Mouse (Mus musculus): Measurements from ENCODE around the gene Zfp207. TPM values are rescaled to one million over a fixed set of nuclear protein-coding genes. Genes with fewer than 3 reads are reported as not detected.
A peak's percentile ranks its signal among the peaks of the same experiment; 100 is the strongest.
"Not testable (repeated sequence)": the region's sequence is repeated elsewhere in the genome, so short reads cannot be mapped to it uniquely, and the experiment has no call there.

Gene Zfp207
- polyA plus RNA-seq (2016; fragmentation: Nextera tagmentation; extraction: Ambion mirVana), result 143 TPM in 2 replicates

GRCm38 (mm10) chr11:80383019-80383625 lies at the start of gene Zfp207:
TSS of gene Zfp207 (plus strand) at chr11:80383279.
- peak within 1 kb of the TSS; percentile 96 for H3K4me3 ChIP-seq
- H3K27ac ChIP-seq, result peak within 1 kb of the TSS; percentile 96
- peak; percentile 89 for ATAC-seq
- H3K4me1 ChIP-seq, result peaks cover 49% of the 10 kb centered on the region
- H3K27me3 ChIP-seq (replicated peaks), result no peaks in the 10 kb centered on the region; the same call in 1 of the 2 replicates
- under 1% methylated on average over 33 of the region's 33 CpGs for WGBS (ENCODE audit: insufficient replicate concordance)
- H3K9me3 ChIP-seq (replicated peaks), result no peaks in the 10 kb centered on the region
- H3K9ac ChIP-seq, result peak within 1 kb of the TSS; percentile 98
- H3K4me2 ChIP-seq, result peak within 1 kb of the TSS; percentile 89
- H3K36me3 ChIP-seq, result peaks cover 39% of the 10 kb centered on the region

GRCm38 (mm10) chr11:80335609-80336350 lies 47.3 kb upstream of the Zfp207 start:
- Histone ChIP-seq H3K4me3 (no peak overlapping the region), H3K27me3 (replicated peaks) (peaks cover 42% of the 10 kb centered on the region), H3K27ac (no peak overlapping the region), H3K4me2 (no peak overlapping the region), H3K9me3 (replicated peaks) (no peaks in the 10 kb centered on the region), H3K4me1 (no peaks in the 10 kb centered on the region), H3K36me3 (no peaks in the 10 kb centered on the region), H3K9ac (no peak overlapping the region)
- ATAC-seq, result no peak
- WGBS (ENCODE audit: insufficient replicate concordance), result 7% methylated on average over 7 of the region's 7 CpGs

GRCm38 (mm10) chr11:80336351-80336730 lies 46.7 kb upstream of the Zfp207 start:
- no peak overlapping the region for H3K4me3 ChIP-seq
- no peaks in the 10 kb centered on the region for H3K36me3 ChIP-seq
- WGBS (ENCODE audit: insufficient replicate concordance), result 24% methylated on average over 6 of the region's 6 CpGs
- H3K4me2 ChIP-seq, result no peak overlapping the region
- H3K9me3 ChIP-seq (replicated peaks), result no peaks in the 10 kb centered on the region
- H3K27me3 ChIP-seq (replicated peaks), result peaks cover 42% of the 10 kb centered on the region
- no peak overlapping the region for H3K27ac ChIP-seq
- no peaks in the 10 kb centered on the region for H3K4me1 ChIP-seq
- ATAC-seq, result no peak
- H3K9ac ChIP-seq, result no peak overlapping the region

- Histone ChIP-seq H3K4me3 (no peak overlapping the region), H3K9ac (no peak overlapping the region), H3K27ac (no peak overlapping the region), H3K9me3 (replicated peaks) (no peaks in the 10 kb centered on the region), H3K27me3 (replicated peaks) (0 out of 2 replicates have a peak, but pooled peaks cover 6% of the 10 kb centered on the region), H3K4me1 (no peaks in the 10 kb centered on the region), H3K36me3 (no peaks in the 10 kb centered on the region), H3K4me2 (no peak overlapping the region)
- WGBS (ENCODE audit: insufficient replicate concordance), result 35% methylated on average over 2 of the region's 2 CpGs
- no peak for ATAC-seq
Measured at GRCm38 (mm10) chr11:80342482-80342881, 40.6 kb upstream of the Zfp207 start.

- no peak for ATAC-seq
- Histone ChIP-seq H3K4me3 (no peak overlapping the region), H3K36me3 (no peaks in the 10 kb centered on the region), H3K9ac (no peak overlapping the region), H3K27ac (no peak overlapping the region), H3K9me3 (replicated peaks) (no peaks in the 10 kb centered on the region), H3K27me3 (replicated peaks) (peaks cover 12% of the 10 kb centered on the region; the same call in 1 of the 2 replicates), H3K4me2 (no peak overlapping the region), H3K4me1 (no peaks in the 10 kb centered on the region)
- 71% methylated on average over 5 of the region's 5 CpGs for WGBS (ENCODE audit: insufficient replicate concordance)
Measured at GRCm38 (mm10) chr11:80351832-80352430, 31.1 kb upstream of the Zfp207 start.

- no peak overlapping the region for H3K4me2 ChIP-seq
- no peaks in the 10 kb centered on the region for H3K4me1 ChIP-seq
- H3K9me3 ChIP-seq (replicated peaks), result no peaks in the 10 kb centered on the region
- 0 out of 2 replicates have a peak, but pooled peaks cover 9% of the 10 kb centered on the region for H3K36me3 ChIP-seq
- no peak overlapping the region for H3K4me3 ChIP-seq
- no peak overlapping the region for H3K27ac ChIP-seq
- 39% methylated on average over 4 of the region's 4 CpGs for WGBS (ENCODE audit: insufficient replicate concordance)
- ATAC-seq, result no peak
- H3K27me3 ChIP-seq (replicated peaks), result peaks cover 12% of the 10 kb centered on the region; the same call in 1 of the 2 replicates
- no peak overlapping the region for H3K9ac ChIP-seq
Measured at GRCm38 (mm10) chr11:80354832-80355231, 28.2 kb upstream of the Zfp207 start.

- ATAC-seq, result no peak
- H3K27me3 ChIP-seq (replicated peaks), result no peaks in the 10 kb centered on the region
- no peaks in the 10 kb centered on the region for H3K9me3 ChIP-seq (replicated peaks)
- H3K4me3 ChIP-seq, result no peak overlapping the region
- WGBS (ENCODE audit: insufficient replicate concordance), result 78% methylated on average over 1 of the region's 1 CpGs
- no peak overlapping the region for H3K4me2 ChIP-seq
- H3K27ac ChIP-seq, result no peak overlapping the region
- no peaks in the 10 kb centered on the region for H3K4me1 ChIP-seq
- H3K9ac ChIP-seq, result no peak overlapping the region
- H3K36me3 ChIP-seq, result peaks cover 81% of the 10 kb centered on the region
Measured at GRCm38 (mm10) chr11:80368949-80369348, 14.1 kb upstream of the Zfp207 start.

- H3K4me2 ChIP-seq, result peak overlapping the region; percentile 88
Measured at GRCm38 (mm10) chr11:80376651-80377050, 6.4 kb upstream of the Zfp207 start.

GRCm38 (mm10) chr11:80377712-80378451 lies 5.2 kb upstream of the Zfp207 start, which contains the start of gene 5730455P16Rik:
TSS of gene 5730455P16Rik (minus strand) at chr11:80378034.
- peak within 1 kb of the TSS; percentile 88 for H3K4me2 ChIP-seq
- H3K27ac ChIP-seq, result peak within 1 kb of the TSS; percentile 85
- peaks cover 33% of the 10 kb centered on the region for H3K4me1 ChIP-seq
- 2% methylated on average over 43 of the region's 43 CpGs for WGBS (ENCODE audit: insufficient replicate concordance)
- H3K9ac ChIP-seq, result peak within 1 kb of the TSS; percentile 95
- H3K36me3 ChIP-seq, result peaks cover 24% of the 10 kb centered on the region
- ATAC-seq, result peak; percentile 83
- no peaks in the 10 kb centered on the region for H3K9me3 ChIP-seq (replicated peaks)
- peak within 1 kb of the TSS; percentile 88 for H3K4me3 ChIP-seq
- H3K27me3 ChIP-seq (replicated peaks), result no peaks in the 10 kb centered on the region; the same call in 1 of the 2 replicates

More at GRCm38 (mm10) chr11:80376651-80377050, 6.4 kb upstream of the Zfp207 start:
- ATAC-seq, result no peak
- Histone ChIP-seq H3K4me3 (peak overlapping the region; percentile 88), H3K9ac (peak overlapping the region; percentile 95; the same call in 1 of the 2 replicates), H3K4me1 (peaks cover 24% of the 10 kb centered on the region), H3K27ac (no peak overlapping the region), H3K9me3 (replicated peaks) (no peaks in the 10 kb centered on the region), H3K36me3 (peaks cover 34% of the 10 kb centered on the region), H3K27me3 (replicated peaks) (no peaks in the 10 kb centered on the region; the same call in 1 of the 2 replicates)
- 54% methylated on average over 4 of the region's 4 CpGs for WGBS (ENCODE audit: insufficient replicate concordance)

- ATAC-seq; H3K27me3 ChIP-seq (replicated peaks); H3K9me3 ChIP-seq (replicated peaks): not testable (repeated sequence)
- peak overlapping the region; percentile 88 for H3K4me3 ChIP-seq
- peak overlapping the region; percentile 88 for H3K4me2 ChIP-seq
- H3K36me3 ChIP-seq, result peaks cover 17% of the 10 kb centered on the region
- H3K9ac ChIP-seq, result peak overlapping the region; percentile 95
- peak overlapping the region; percentile 85 for H3K27ac ChIP-seq
- H3K4me1 ChIP-seq, result peaks cover 33% of the 10 kb centered on the region
- 52% methylated on average over 2 of the region's 2 CpGs for WGBS (ENCODE audit: insufficient replicate concordance)
Measured at GRCm38 (mm10) chr11:80378452-80379068, 4.5 kb upstream of the Zfp207 start.

GRCm38 (mm10) chr11:80379184-80379583 lies 3.9 kb upstream of the Zfp207 start:
- 89% methylated on average over 7 of the region's 7 CpGs for WGBS (ENCODE audit: insufficient replicate concordance)
- not testable (repeated sequence) for ATAC-seq; H3K27me3 ChIP-seq (replicated peaks); H3K9me3 ChIP-seq (replicated peaks); H3K27ac ChIP-seq; H3K9ac ChIP-seq; H3K4me3 ChIP-seq; H3K4me2 ChIP-seq
- H3K4me1 ChIP-seq, result peaks cover 33% of the 10 kb centered on the region
- peaks cover 11% of the 10 kb centered on the region for H3K36me3 ChIP-seq

Data from liver, embryonic 12.5 days (tissue).